In the genomic region with DNA sequence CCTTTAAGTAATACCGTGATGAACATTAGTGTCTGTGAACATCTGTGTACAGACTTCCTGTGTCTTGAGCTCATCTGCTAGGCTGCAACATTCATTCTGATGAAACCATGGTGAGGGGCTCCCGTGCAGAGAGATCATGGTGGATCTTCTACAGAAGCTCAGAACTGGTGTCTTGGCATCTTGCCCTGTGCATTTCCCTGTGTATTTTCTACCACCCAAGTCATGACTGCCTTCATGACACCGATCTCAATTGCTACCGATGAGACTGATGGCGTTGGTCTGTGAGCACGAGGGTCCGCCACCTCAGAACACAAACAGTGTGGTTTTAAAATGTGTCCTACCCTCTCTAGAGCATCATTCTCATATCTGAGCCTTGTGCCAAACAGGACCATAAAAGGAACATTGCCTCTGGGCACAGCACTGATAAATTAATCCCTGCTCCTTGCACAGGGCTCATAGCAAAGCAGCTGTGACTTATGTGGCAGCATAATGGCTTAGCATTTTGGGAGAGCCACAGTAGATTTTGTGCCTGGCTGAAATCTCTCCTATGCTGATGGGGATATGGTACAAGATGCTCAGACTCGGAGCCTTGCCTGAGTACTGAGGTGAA, we compare ENCODE assay signal across 20 mouse cellular contexts.
DNase-seq lines count a peak whose midpoint lies in the region; ATAC-seq and TF ChIP-seq lines count a peak whose summit lies in the region.
"Had no signal": no experiment of that assay in that cellular context is flagged by ENCODE, and none has a peak within 500 bp of the region (broad histone marks: within the 10 kb centered on the region; RNA-seq: fewer than 3 reads in every experiment).

No protein-coding gene starts in this region.

- H3K27ac ChIP-seq in cerebellum, adult 2 months (ENCODE audit: insufficient read depth, low read length): no peak overlapping the region; the same call in 1 of the 2 replicates
- peak overlapping the region; percentile 61; the same call in 1 of the 2 replicates for H3K27ac ChIP-seq in layer of hippocampus, adult 2 months
- peak overlapping the region; percentile 60 for H3K27ac ChIP-seq in hindbrain, embryonic 15.5 days (replicated peaks)
- H3K27ac ChIP-seq in neural tube, embryonic 13.5 days (replicated peaks): peak overlapping the region; percentile 74
- H3K27ac ChIP-seq: forebrain, embryonic 13.5 days; limb, embryonic 12.5 days; liver, embryonic 15.5 days had no signal

- no peaks in the 10 kb centered on the region for H3K36me3 ChIP-seq in hindbrain, embryonic 15.5 days
- H3K36me3 ChIP-seq in neural tube, embryonic 13.5 days: no peaks in the 10 kb centered on the region
- H3K36me3 ChIP-seq: G1E; heart, embryonic 12.5 days; limb, embryonic 12.5 days; liver, embryonic 15.5 days had no signal

- TF ChIP-seq POLR2A in cerebellum, adult 2 months (IDR thresholded peaks at IDR 0.05; ENCODE audit: borderline replicate concordance, insufficient read depth, low read length): no peak

- H3K9me3 ChIP-seq in hindbrain, embryonic 15.5 days: no peaks in the 10 kb centered on the region
- no peaks in the 10 kb centered on the region for H3K9me3 ChIP-seq in neural tube, embryonic 13.5 days
- H3K9me3 ChIP-seq: heart, embryonic 12.5 days; limb, embryonic 12.5 days; liver, embryonic 15.5 days had no signal

- DNase-seq in cerebellum, adult 9-10 months: peak; percentile 25
- no peak for DNase-seq in cerebellum, adult 2 months
- DNase-seq in layer of hippocampus, adult 2 months (ENCODE audit: low spot score in 2 of 2): no peak
- no peak for DNase-seq in layer of hippocampus, adult 11-12 months (ENCODE audit: low spot score)
- DNase-seq in frontal cortex, postnatal 14 days (ENCODE audit: low spot score in 2 of 2): no peak
- no peak for DNase-seq in kidney, postnatal 36 days
- DNase-seq: adrenal gland, adult 2 months; cerebellum, adult 11 months; heart, postnatal 36 days; right cerebral cortex, postnatal 25 days had no signal

- peak; percentile 24; the same call in 1 of the 2 replicates for ATAC-seq in hindbrain, embryonic 15.5 days (ENCODE audit: low FRiP score, low read depth)
- peak; percentile 73 for ATAC-seq in neural tube, embryonic 13.5 days (ENCODE audit: low read depth)
- ATAC-seq: CD4-positive, CD25-positive, alpha-beta regulatory T cell, adult 4 months; forebrain, embryonic 13.5 days; intestine, postnatal 0 days; lung, postnatal 0 days had no signal

- no peak overlapping the region for H3K9ac ChIP-seq in hindbrain, embryonic 15.5 days
- 0 out of 2 replicates have a peak overlapping the region, but pooled peaks have one; percentile 8 for H3K9ac ChIP-seq in neural tube, embryonic 13.5 days
- H3K9ac ChIP-seq: forebrain, embryonic 13.5 days; heart, embryonic 12.5 days; limb, embryonic 12.5 days; liver, embryonic 15.5 days had no signal

- peaks cover 45% of the 10 kb centered on the region for H3K4me1 ChIP-seq in cerebellum, adult 2 months (ENCODE audit: control insufficient read depth, insufficient read depth, low read length)
- peaks cover 33% of the 10 kb centered on the region for H3K4me1 ChIP-seq in hindbrain, embryonic 15.5 days (replicated peaks)
- peaks cover 42% of the 10 kb centered on the region for H3K4me1 ChIP-seq in neural tube, embryonic 13.5 days (replicated peaks)
- H3K4me1 ChIP-seq: forebrain, embryonic 13.5 days; limb, embryonic 12.5 days had no signal

- no peak overlapping the region for H3K4me3 ChIP-seq in cerebellum, adult 2 months (replicated peaks; ENCODE audit: insufficient read depth, low read depth, low read length)
- H3K4me3 ChIP-seq in layer of hippocampus, adult 2 months: no peak overlapping the region
- H3K4me3 ChIP-seq in hindbrain, embryonic 15.5 days: no peak overlapping the region
- no peak overlapping the region for H3K4me3 ChIP-seq in neural tube, embryonic 13.5 days
- H3K4me3 ChIP-seq: forebrain, embryonic 13.5 days; heart, embryonic 12.5 days; limb, embryonic 12.5 days; liver, embryonic 15.5 days had no signal

- no peaks in the 10 kb centered on the region for H3K27me3 ChIP-seq in cerebellum, adult 2 months (ENCODE audit: control insufficient read depth, insufficient read depth, low read length)
- H3K27me3 ChIP-seq in hindbrain, embryonic 15.5 days: no peaks in the 10 kb centered on the region
- no peaks in the 10 kb centered on the region for H3K27me3 ChIP-seq in neural tube, embryonic 13.5 days
- H3K27me3 ChIP-seq: forebrain, embryonic 13.5 days; heart, embryonic 12.5 days; liver, embryonic 15.5 days had no signal

- no peak for TF ChIP-seq CTCF in cerebellum, adult 2 months (IDR thresholded peaks at IDR 0.05; ENCODE audit: borderline replicate concordance, insufficient read depth, low read depth, low read length)
- TF ChIP-seq CTCF in layer of hippocampus, adult 2 months (conservative IDR thresholded peaks at IDR 0.05): no peak

- WGBS in cerebellum, adult 2 months: 46% methylated on average over 8 of the region's 8 CpGs
- 55% methylated on average over 8 of the region's 8 CpGs for WGBS in hindbrain, embryonic 15.5 days
- WGBS in neural tube, embryonic 13.5 days: 48% methylated on average over 8 of the region's 8 CpGs

- no peak overlapping the region for H3K4me2 ChIP-seq in hindbrain, embryonic 15.5 days
- H3K4me2 ChIP-seq in neural tube, embryonic 13.5 days: no peak overlapping the region
- H3K4me2 ChIP-seq: forebrain, embryonic 13.5 days; heart, embryonic 12.5 days; limb, embryonic 12.5 days; liver, embryonic 15.5 days had no signal
